Mouse (Mus musculus) mouse trophoblast stem cell (cell line): ENCODE measurements around the gene Pkib.

Experiments used
- in situ Hi-C, 2 experiments: fragments of 300-500 bp; cut with MseI, MboI; formaldehyde crosslinking; loops; 2 replicates in 1 of 2; 3 replicates in 1 of 2; pipeline ENCODE4 v1.15.1; 2025

Pkib gene

DNA sequence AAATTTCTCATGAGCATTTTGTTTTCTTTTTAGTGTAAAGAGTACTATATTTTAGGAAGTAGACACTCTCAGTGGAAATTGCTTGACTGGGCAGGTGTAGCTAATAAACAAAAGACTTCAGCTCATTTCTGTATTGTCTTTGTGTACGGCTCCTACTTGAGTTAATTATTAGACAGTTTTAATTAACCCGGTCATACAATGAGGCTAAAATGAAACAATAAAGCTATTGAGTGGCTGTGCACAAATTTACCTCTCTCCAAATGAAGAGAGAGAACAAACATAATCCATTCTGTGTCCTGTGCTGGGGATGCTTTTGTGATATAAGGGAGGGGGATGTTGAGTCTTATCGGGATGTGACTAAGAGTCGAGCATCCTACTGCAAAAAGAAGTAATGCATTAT lies 109.0 kb downstream of the Pkib start:
- in situ Hi-C loops = no loop called here

DNA sequence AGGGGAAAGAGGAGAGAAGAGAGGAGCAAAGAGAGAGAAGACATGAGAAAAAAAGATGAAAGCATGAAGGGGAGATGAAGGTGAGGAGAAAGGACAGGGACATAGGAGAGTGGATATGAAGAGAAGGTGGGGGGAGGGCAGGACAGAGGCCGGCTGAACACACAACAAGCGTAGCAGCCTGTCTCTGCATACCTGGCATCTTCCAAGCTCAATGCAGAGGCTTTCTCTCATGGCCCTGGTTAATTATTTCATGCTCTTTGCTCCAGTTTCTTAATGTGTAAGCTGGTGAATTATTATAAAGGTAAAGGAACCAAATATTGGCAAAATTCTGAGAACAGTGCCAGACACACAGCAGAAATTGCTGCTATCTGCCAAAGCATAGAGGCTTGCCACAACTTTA lies 109.6 kb downstream of the Pkib start:
- in situ Hi-C loops = no loop called here

DNA sequence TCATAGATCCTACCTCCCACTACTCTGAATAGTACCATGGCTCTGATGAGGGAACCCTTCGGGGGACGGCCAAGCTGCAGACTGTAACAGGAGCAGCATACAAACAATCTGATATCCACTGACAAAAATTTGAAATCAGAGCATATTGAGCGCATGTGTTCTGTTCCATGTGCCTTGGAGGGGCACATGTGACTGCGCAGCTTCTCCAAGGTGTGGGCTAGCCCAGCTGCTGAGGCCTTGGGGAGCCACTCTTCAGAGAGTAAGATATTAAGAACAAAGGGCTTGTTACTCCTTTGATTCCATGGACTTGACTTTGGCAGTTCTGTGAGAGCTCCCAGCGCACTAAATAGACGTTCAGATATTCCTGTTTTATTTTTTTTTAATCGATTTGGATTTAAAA lies 111.3 kb downstream of the Pkib start:
- in situ Hi-C loops = no loop called here

DNA sequence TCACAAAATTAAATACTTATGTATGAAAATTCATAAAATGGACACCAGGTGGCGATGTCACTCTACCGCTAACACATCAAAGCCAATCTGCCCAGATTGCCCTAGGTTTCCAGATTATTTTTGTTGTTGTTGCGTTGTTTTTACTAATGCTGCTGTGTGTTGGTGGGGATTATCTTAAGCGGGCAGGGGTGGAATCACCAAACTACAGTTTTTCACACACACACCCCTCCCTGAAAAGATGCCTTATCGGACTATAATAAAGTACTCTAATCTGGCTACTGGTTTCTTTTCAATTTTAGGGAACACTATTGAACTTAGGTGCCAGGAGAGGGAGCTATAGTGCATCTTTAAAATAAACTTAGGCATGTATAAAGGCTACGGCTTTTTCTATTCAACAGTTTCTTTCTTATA lies 111.8 kb downstream of the Pkib start:
- in situ Hi-C loops = no loop called here

DNA sequence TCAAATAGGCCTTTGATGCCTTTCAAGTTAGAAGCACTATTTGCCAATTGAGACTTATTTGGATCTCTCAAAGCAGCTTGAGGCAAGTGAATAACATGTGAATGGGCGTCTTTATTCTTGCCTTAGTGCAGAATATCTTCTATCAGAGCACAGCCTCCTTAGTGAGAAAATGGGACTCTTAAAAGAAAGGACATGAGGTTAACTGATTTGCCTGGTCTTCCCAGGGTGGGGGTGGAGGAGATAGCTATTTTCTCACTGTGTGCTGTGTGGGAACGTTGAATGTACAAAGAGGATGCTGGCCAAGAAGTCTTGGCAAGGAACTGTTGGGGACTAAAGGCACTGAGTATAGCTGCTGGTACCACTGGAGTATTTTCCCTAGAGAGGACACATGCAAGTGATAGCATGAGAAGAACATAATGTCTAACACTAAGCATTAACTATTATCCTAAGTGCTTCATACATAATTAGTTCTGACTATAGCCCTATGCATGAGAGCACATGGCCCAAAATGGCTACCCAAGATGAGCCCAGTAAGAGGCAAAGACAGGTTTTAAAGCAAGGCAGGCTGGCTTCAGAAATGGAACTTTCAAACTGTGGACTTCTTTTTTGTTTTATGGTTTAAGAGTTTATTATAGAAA lies 112.5 kb downstream of the Pkib start:
- in situ Hi-C loops = no loop called here

DNA sequence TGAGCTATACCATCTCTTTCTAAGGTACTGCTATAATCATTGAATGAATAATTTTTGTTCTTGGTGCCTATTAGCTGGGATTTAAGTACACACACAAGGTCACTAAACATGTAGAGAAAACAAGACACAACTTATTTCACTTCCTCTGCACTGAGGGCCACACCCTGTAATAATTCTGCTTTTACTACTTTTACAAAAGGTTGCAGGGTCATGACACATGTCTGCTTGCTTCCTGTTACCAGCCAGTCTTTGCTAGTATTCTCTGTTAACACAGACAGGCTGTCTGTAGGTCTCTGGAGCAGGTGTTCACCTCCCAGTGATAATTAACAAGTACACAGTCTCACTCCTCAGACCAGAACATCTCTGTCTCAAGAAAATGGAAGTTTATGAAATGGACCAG lies 113.7 kb downstream of the Pkib start:
- in situ Hi-C loops = loop anchor here (5.0 kb wide), 2 partner anchors 82 to 92 kb away; no protein-coding TSS in a partner anchor

DNA sequence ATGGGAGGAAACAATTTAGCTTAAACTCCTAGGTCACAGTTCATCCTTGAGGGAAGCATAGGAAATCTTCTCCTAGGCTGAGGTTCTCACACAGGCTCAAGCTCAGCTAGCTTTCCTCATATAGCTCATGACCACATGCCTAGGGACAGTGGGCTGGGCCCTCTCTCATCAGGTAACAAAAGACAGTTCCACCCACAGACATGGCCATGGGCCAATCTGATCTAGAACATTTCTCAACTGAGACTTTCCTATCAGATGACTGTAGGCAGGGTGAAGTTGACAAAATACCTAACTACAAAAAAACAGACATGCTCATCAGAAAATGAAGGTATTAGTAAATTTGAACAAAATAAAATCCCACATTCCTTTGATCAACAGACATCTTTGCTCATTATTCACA lies 115.3 kb downstream of the Pkib start:
- in situ Hi-C loops = loop anchor here (5.0 kb wide), 2 partner anchors 80 to 90 kb away; no protein-coding TSS in a partner anchor

DNA sequence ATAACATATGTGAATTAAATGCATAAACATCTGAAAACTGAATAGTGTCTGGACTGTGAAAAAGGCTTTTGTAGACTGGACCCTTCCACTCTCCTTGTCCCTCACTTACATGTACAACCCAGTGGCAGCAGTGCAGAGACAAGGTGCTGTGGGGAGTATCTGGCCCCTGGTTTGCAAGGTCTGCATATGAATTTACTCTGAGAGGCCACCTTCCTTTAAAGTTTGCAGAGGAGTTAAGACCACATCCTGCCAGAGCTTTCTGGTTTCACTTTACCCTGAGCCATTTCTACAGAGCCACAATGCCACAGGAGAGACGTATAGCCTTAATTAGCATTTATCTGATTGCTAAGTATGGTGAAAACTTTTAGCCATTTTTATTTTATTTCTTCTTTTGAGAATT lies 121.6 kb downstream of the Pkib start:
- in situ Hi-C loops = no loop called here

DNA sequence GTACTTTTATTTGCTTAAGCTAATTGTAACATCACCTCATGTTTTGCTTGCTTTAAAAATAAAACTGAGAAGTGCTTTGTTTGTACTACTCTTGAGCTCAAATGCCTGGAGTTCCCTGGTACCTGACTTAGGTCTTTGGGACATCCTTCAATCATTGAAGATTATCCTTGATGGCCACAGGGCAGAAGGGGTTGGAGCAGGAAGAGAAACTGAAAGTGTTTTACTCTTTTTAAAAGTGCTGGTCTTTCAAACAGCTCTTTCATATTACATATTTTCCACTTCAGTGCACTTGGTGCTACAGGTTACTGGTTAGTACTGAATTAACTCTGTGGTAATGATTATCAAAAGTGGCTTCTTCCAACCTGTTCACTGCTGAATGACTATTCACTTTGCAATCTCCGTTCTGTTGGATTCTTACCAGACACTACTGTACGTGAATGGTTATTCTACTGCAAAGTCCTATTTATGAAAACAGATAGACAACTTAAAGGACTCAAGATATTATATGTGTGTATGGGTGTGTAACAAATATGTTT lies 123.5 kb downstream of the Pkib start:
- in situ Hi-C loops = no loop called here

DNA sequence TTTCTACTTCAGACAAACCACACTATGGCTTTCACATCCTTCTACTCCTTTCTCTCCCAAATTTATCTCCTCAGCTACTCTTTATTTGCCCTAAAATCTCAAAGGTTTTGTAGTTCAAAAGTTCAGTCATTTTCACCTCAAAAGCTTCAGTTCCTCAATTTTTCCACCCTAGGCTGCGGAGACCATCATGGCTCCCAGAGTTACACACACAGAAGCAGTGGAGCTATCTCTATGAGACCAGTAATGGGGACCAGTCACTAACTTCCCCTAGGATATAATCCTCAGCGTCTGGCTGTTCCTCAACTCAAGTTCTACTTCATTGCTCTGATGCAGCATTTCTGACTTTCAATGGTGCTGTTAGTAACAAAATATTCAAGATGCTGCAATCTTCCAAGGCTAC lies 127.2 kb downstream of the Pkib start:
- in situ Hi-C loops = no loop called here

DNA sequence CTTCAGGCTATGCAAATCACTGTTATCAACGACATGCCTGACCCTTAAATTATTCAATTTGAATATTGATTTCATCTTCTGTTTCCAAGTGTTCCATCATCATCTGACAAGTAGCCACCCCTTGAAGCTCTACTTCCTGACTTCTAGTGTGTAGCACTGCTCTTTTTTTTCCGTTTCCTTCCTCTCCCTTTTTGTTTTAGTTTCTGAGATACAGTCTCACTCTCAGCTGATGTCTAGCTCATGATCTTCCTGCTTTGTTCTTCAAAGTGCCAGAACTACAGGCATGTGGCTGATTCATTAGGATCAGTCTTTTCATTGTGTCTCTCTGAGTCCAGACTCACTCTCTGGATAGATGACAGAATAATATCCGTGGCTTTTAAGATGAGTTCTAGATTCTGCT lies 128.9 kb downstream of the Pkib start:
- in situ Hi-C loops = no loop called here

DNA sequence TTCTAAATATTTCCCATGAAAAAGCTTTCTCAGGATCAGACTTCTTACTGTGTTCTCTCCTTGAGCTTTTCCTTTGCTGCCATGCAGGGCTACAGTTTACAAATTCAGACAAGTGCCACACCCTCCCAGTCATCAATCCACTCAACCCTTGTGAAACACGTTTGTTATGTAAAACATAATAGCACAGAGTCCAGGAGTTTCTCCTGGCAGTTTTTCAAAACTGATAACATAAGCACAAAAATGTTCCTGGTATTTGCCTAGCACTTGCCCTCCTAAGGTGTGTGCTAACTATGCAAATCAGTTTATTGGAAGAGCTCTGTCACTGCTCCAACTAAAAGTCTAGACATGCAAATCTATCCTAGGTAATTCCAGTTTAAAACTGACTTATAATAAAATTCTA lies 131.3 kb downstream of the Pkib start:
- in situ Hi-C loops = no loop called here

DNA sequence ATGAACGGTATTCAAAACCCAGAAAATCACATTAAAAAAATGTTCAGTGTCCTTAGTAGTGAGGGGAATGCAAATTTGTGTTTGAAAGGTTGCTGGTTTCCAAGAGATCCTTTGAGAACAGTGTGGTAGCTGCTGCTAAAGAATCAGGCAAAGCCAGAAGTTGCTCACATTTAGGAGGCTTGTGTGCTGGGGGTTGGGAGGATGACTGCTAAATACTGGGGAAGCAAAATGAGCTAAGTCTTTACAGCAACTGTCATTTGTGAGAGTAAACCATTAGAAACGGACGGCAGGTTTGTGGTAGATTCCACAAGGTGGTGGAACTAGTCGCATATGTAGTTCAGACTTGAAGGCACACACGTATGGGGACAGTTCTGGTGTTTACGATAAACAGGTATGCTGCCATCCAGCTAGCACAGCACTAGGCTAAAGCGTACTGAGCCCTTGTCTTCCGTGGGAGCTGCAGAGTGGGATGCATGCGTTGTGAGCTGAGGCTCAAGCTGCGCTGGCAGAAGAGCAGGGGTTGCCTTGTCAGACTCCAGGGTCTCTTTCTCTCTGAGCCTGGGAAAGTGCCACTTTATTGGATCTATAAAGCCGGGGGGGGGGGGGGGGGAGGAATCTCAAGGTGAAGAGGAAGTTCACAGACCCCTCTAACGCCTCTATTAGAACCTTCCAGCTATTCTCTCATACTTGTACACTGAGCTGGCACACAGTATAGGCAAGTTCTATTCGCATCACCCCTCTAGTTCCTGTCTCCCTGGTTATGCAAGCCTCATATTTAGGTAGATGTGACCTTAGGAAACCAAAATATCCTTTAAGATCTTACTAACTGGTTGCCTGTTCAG lies 151.7 kb downstream of the Pkib start:
- in situ Hi-C loops = no loop called here

DNA sequence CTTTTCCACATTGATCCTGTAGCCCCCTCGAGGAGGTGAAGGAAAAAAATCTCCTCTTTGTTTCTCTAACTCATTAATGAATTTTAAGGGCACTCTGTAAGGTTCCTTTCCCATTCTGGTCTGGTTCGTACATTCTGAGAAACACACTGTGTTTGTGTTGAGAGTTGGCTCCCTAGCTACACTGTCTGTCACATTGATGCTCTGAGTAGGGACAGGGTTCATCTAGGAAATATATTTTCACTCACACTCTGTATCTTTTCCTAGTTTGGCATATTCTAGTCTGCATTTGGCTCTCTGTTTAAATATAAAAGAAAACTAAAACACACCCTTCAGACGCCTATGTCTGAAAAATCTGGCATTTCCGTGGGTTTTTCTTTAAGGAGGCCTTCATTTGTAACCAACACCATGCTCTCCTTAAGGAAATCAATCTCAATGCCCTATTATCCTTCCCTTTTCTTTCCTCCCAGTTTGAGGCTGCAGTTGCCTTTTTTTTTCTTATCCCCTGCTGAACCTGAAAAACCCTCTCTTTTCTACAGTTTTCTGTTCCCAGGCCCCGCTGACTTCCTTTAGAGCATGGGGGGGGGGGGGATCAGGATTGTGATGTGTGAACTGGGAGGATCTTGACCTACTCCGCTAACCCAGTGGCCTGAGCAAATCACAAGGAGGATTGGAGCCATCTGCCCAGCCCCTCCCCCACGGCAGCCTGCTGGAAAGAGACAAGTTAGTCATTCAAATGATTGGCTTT lies 152.5 kb downstream of the Pkib start:
- in situ Hi-C loops = no loop called here

DNA sequence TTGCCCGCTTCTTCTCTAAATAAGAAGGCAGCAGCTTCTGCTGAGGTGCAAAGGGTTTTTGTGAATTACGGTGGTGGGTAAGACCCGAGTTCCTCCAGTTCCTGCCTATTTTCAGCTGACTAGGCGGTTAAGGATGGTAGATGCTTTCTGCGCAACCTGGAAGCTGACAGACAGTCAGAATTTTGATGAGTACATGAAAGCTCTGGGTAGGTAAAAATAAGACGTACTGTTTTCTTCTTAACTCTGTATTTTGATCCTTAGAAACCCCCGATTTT lies 153.0 kb downstream of the Pkib start, which contains the start of gene Fabp7:
TSS of gene Fabp7 (plus strand) at position 6 of the 275 bp plus-strand sequence.
- in situ Hi-C loops = no loop called here

DNA sequence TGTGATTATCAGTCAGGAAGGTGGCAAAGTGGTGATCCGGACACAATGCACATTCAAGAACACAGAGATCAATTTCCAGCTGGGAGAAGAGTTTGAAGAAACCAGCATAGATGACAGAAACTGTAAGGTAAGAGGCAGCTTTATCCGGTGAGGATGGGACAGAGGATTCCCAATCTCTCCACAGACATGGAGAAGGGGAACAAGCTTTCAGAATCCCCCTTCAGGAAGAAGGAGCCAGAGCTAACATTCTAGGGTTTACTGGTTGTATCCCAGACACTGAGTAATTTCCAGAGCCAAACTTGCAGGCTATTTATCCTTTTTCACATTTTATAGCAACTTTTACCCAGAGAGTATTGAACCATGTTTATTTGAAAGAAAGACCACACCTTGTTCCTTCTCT lies 153.8 kb downstream of the Pkib start:
- in situ Hi-C loops = no loop called here
